Mouse (Mus musculus) heart, postnatal 0 days (tissue): ENCODE data around the gene Tnks2.

Experiments
- CTCF ChIP-seq: IDR thresholded peaks from 2 replicates; pipeline ENCODE4 v1.5.1; 2016; ENCODE audit warnings: antibody characterized with exemption, control low read depth, low read depth
- EP300 ChIP-seq: IDR thresholded peaks from 2 replicates; pipeline ENCODE4 v1.6.1; 2016; ENCODE audit warnings: antibody characterized with exemption, low read depth

- TF ChIP-seq CTCF = no peak
- no peak for TF ChIP-seq EP300
Measured at GRCm38 (mm10) chr19:36853831-36854230, 19.8 kb downstream of the Tnks2 start.
